Mouse (Mus musculus) embryonic facial prominence, embryonic 11.5 days (tissue): Measurements from ENCODE around the gene Kctd10. TPM values are rescaled to one million over a fixed set of nuclear protein-coding genes. Genes with fewer than 3 reads are reported as not detected.
A peak's percentile ranks its signal among the peaks of the same experiment; 100 is the strongest.

Experiments used
- ATAC-seq: fragments of 200-750 bp; cut with Nextera tagmentation; replicated peaks from 2 replicates; pipeline ENCODE4 v1.8.0; 2017; ENCODE audit warnings: low read depth; ENCODE audit not compliant: insufficient number of reproducible peaks, low FRiP score, low TSS enrichment
- DNase-seq: peaks from one replicate; pipeline ENCODE4 v3.0.0-alpha.2; 2015; ENCODE audit warnings: low spot score
- H3K27ac ChIP-seq: fragments of 300-500 bp; sonication (generic); replicated peaks from 2 replicates; pipeline ENCODE4 v1.5.1; 2014; ENCODE audit warnings: mild to moderate bottlenecking, low read depth, low read length, control low read depth
- H3K27me3 ChIP-seq: fragments of 300-500 bp; sonication (generic); 2 replicates; pipeline ENCODE4 v1.6.1; 2014; ENCODE audit warnings: mild to moderate bottlenecking, low read length, moderate library complexity, mixed read lengths; ENCODE audit not compliant: control insufficient read depth, insufficient read depth
- H3K36me3 ChIP-seq: fragments of 300-500 bp; sonication (generic); replicated peaks from 2 replicates; pipeline ENCODE4 v1.6.1; 2014; ENCODE audit warnings: low read depth, mild to moderate bottlenecking, low read length, moderate library complexity, mixed read lengths; ENCODE audit not compliant: control insufficient read depth, insufficient read depth
- H3K4me1 ChIP-seq: fragments of 300-500 bp; sonication (generic); 2 replicates; pipeline ENCODE4 v1.6.1; 2014; ENCODE audit warnings: low read length, mixed read lengths; ENCODE audit not compliant: control insufficient read depth, insufficient read depth
- H3K4me2 ChIP-seq: fragments of 300-500 bp; sonication (generic); 2 replicates; pipeline ENCODE4 v1.6.1; 2014; ENCODE audit warnings: low read depth, mild to moderate bottlenecking, control low read depth, low read length, moderate library complexity
- H3K4me3 ChIP-seq: fragments of 300-500 bp; sonication (generic); 2 replicates; pipeline ENCODE4 v1.5.1; 2014; ENCODE audit warnings: low read depth, low read length, control low read depth
- H3K9ac ChIP-seq: fragments of 300-500 bp; sonication (generic); replicated peaks from 2 replicates; pipeline ENCODE4 v1.6.1; 2014; ENCODE audit warnings: mild to moderate bottlenecking, control low read depth, low read length
- H3K9me3 ChIP-seq: fragments of 300-500 bp; sonication (generic); replicated peaks from 2 replicates; pipeline ENCODE4 v1.6.1; 2016; ENCODE audit warnings: mild to moderate bottlenecking, low read length, inconsistent platforms, mixed read lengths; ENCODE audit not compliant: control insufficient read depth
- WGBS: fragments of 180-500 bp; shearing (Covaris S2); extraction: QIAGEN DNeasy Blood & Tissue Kit; methylation state at CpG from one replicate; pipeline ENCODE4 v1.1.7; 2014; 5-methylcytosine and 5-hydroxymethylcytosine counted together
- polyA plus RNA-seq: library from polyadenylated mRNA; unstranded; fragments of >200 nt; fragmentation: Nextera tagmentation; extraction: Ambion mirVana; gene quantifications from 2 replicates; pipeline ENCODE4 v1.2.1, GENCODE M21; 2014

The Kctd10 gene
- polyA plus RNA-seq, 1 experiment from 2014 or later, result 110 TPM

GRCm38 (mm10) chr5:114374409-114375213 lies 5.7 kb downstream of the Kctd10 start:
- Histone ChIP-seq H3K4me2 (no peak overlapping the region), H3K27ac (no peak overlapping the region), H3K4me1 (peaks cover 16% of the 10 kb centered on the region), H3K36me3 (peaks cover 11% of the 10 kb centered on the region), H3K4me3 (no peak overlapping the region), H3K27me3 (no peaks in the 10 kb centered on the region), H3K9ac (no peak overlapping the region), H3K9me3 (no peaks in the 10 kb centered on the region)
- 92% methylated on average over 23 of the region's 23 CpGs for WGBS
- DNase-seq (no peak), ATAC-seq (no peak)

- ATAC-seq, result no peak
- 90% methylated on average over 9 of the region's 9 CpGs for WGBS
- Histone ChIP-seq H3K4me1 (peaks cover 15% of the 10 kb centered on the region), H3K9ac (no peak overlapping the region), H3K4me2 (no peak overlapping the region), H3K9me3 (no peaks in the 10 kb centered on the region), H3K27ac (no peak overlapping the region), H3K27me3 (no peaks in the 10 kb centered on the region), H3K36me3 (peaks cover 13% of the 10 kb centered on the region), H3K4me3 (no peak overlapping the region)
- no peak for DNase-seq
Observed at GRCm38 (mm10) chr5:114373581-114373980, 6.7 kb downstream of the Kctd10 start.

- no peak for DNase-seq
- Histone ChIP-seq H3K27ac (no peak overlapping the region), H3K4me2 (no peak overlapping the region), H3K9me3 (no peaks in the 10 kb centered on the region), H3K4me1 (peaks cover 15% of the 10 kb centered on the region), H3K4me3 (no peak overlapping the region), H3K36me3 (peaks cover 13% of the 10 kb centered on the region), H3K9ac (no peak overlapping the region), H3K27me3 (no peaks in the 10 kb centered on the region)
- ATAC-seq, result no peak
- 71% methylated on average over 11 of the region's 11 CpGs for WGBS
Observed at GRCm38 (mm10) chr5:114373174-114373573, 7.1 kb downstream of the Kctd10 start.

- Histone ChIP-seq H3K9ac (no peak overlapping the region), H3K27me3 (no peaks in the 10 kb centered on the region), H3K4me1 (peaks cover 15% of the 10 kb centered on the region), H3K27ac (no peak overlapping the region), H3K36me3 (peaks cover 17% of the 10 kb centered on the region), H3K9me3 (no peaks in the 10 kb centered on the region), H3K4me3 (no peak overlapping the region), H3K4me2 (no peak overlapping the region)
- WGBS, result 40% methylated on average over 11 of the region's 11 CpGs
- DNase-seq, result peak; percentile 47
- no peak for ATAC-seq
Observed at GRCm38 (mm10) chr5:114372565-114372964, 7.7 kb downstream of the Kctd10 start.

- peak; percentile 29 for DNase-seq
Observed at GRCm38 (mm10) chr5:114371731-114372473, 8.4 kb downstream of the Kctd10 start.

GRCm38 (mm10) chr5:114371331-114371730 lies 9.0 kb downstream of the Kctd10 start:
- no peak for DNase-seq
- no peak for ATAC-seq
- Histone ChIP-seq H3K4me1 (peaks cover 15% of the 10 kb centered on the region), H3K4me2 (no peak overlapping the region), H3K27me3 (no peaks in the 10 kb centered on the region), H3K9ac (no peak overlapping the region), H3K27ac (peak overlapping the region; percentile 66), H3K9me3 (no peaks in the 10 kb centered on the region), H3K36me3 (peaks cover 25% of the 10 kb centered on the region), H3K4me3 (no peak overlapping the region)
- 55% methylated on average over 3 of the region's 3 CpGs for WGBS

More at GRCm38 (mm10) chr5:114371731-114372473, 8.4 kb downstream of the Kctd10 start:
- Histone ChIP-seq H3K9ac (no peak overlapping the region), H3K27me3 (no peaks in the 10 kb centered on the region), H3K4me3 (no peak overlapping the region), H3K36me3 (peaks cover 22% of the 10 kb centered on the region), H3K4me2 (no peak overlapping the region), H3K4me1 (peaks cover 15% of the 10 kb centered on the region), H3K9me3 (no peaks in the 10 kb centered on the region), H3K27ac (peak overlapping the region; percentile 66)
- no peak for ATAC-seq
- WGBS, result 46% methylated on average over 25 of the region's 25 CpGs

GRCm38 (mm10) chr5:114370371-114370776 lies 9.9 kb downstream of the Kctd10 start:
- no peak overlapping the region; the same call in 1 of the 2 replicates for H3K4me2 ChIP-seq
- 24% methylated on average over 9 of the region's 9 CpGs for WGBS
- H3K27ac ChIP-seq, result peak overlapping the region; percentile 66
- no peak overlapping the region for H3K4me3 ChIP-seq
- peak overlapping the region; percentile 39 for H3K9ac ChIP-seq
- ATAC-seq (peak; percentile 19; the same call in 1 of the 2 replicates), DNase-seq (peak; percentile 80)
- no peaks in the 10 kb centered on the region for H3K27me3 ChIP-seq
- no peaks in the 10 kb centered on the region for H3K9me3 ChIP-seq
- H3K4me1 ChIP-seq, result peaks cover 15% of the 10 kb centered on the region
- H3K36me3 ChIP-seq, result peaks cover 25% of the 10 kb centered on the region

GRCm38 (mm10) chr5:114369921-114370320 lies 10.4 kb downstream of the Kctd10 start:
- DNase-seq (no peak), ATAC-seq (no peak)
- H3K27ac ChIP-seq, result peak overlapping the region; percentile 66
- peak overlapping the region; percentile 28; the same call in 1 of the 2 replicates for H3K9ac ChIP-seq
- H3K4me1 ChIP-seq, result peaks cover 15% of the 10 kb centered on the region
- H3K36me3 ChIP-seq, result peaks cover 25% of the 10 kb centered on the region
- no peaks in the 10 kb centered on the region for H3K27me3 ChIP-seq
- no peaks in the 10 kb centered on the region for H3K9me3 ChIP-seq
- H3K4me3 ChIP-seq, result no peak overlapping the region
- H3K4me2 ChIP-seq, result no peak overlapping the region; the same call in 1 of the 2 replicates
- WGBS, result 55% methylated on average over 9 of the region's 9 CpGs
